Mouse (Mus musculus) stomach, embryonic 16.5 days (tissue): ENCODE measurements at regions not wholly inside any gene's neighbourhood (a gene's known extent, or its start where the extent isn't known, plus 50 kb on each side); places are given as distances from the start of the nearest gene placed in this dataset.

ENCODE experiments used
- ATAC-seq: fragments of 200-750 bp; cut with Nextera tagmentation; 2 replicates; pipeline ENCODE4 v1.8.0; 2017; ENCODE audit warnings: moderate number of reproducible peaks, moderate TSS enrichment; ENCODE audit not compliant: insufficient read depth, low FRiP score
- H3K27ac ChIP-seq: fragments of 300-500 bp; sonication (generic); 2 replicates; pipeline ENCODE4 v1.5.1; 2014; ENCODE audit warnings: low read length
- H3K27me3 ChIP-seq: fragments of 300-500 bp; sonication (generic); 2 replicates; pipeline ENCODE4 v1.6.1; 2014; ENCODE audit warnings: low read length, control low read depth, mixed read lengths; ENCODE audit not compliant: control insufficient read depth, insufficient read depth
- H3K36me3 ChIP-seq: fragments of 300-500 bp; sonication (generic); 2 replicates; pipeline ENCODE4 v1.6.1; 2014; ENCODE audit warnings: low read length; ENCODE audit not compliant: control insufficient read depth, insufficient read depth
- H3K4me1 ChIP-seq: fragments of 300-500 bp; sonication (generic); 2 replicates; pipeline ENCODE4 v1.6.1; 2014; ENCODE audit warnings: low read length, control low read depth, mixed read lengths; ENCODE audit not compliant: control insufficient read depth, insufficient read depth
- H3K4me2 ChIP-seq: fragments of 300-500 bp; sonication (generic); 2 replicates; pipeline ENCODE4 v1.6.1; 2014; ENCODE audit warnings: low read depth, low read length, mixed read lengths
- H3K4me3 ChIP-seq: fragments of 300-500 bp; sonication (generic); replicated peaks from 2 replicates; pipeline ENCODE4 v1.5.1; 2014; ENCODE audit warnings: mild to moderate bottlenecking, low read length
- H3K9ac ChIP-seq: fragments of 300-500 bp; sonication (generic); 2 replicates; pipeline ENCODE4 v1.6.1; 2014; ENCODE audit warnings: low read length
- H3K9me3 ChIP-seq: fragments of 300-500 bp; sonication (generic); replicated peaks from 2 replicates; pipeline ENCODE4 v1.6.1; 2016; ENCODE audit warnings: low read length, control low read depth; ENCODE audit not compliant: control insufficient read depth
- WGBS: fragments of 180-500 bp; shearing (Covaris S2); extraction: QIAGEN DNeasy Blood & Tissue Kit; methylation state at CpG from one replicate; pipeline ENCODE4 v1.1.7; 2014; 5-methylcytosine and 5-hydroxymethylcytosine counted together

DNA sequence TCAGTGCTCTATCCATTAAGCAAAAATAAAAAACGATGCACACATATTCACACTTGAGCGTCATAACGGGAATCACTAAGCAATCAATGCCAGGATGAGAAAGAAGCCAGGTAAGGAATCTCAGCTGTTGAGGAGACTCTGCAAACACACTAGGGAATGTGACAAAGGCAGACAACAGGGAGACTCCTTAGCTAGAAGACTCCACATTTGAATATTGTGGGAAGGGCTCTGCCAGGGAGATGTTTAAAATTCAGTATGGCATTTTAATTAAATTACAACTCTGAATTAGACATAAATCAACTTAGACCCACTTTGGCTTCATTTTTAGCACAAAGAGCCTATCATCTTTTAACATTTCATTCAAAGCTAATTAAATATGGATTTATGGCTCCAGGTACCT, 327.9 kb downstream of the Klf6 start:
- Histone ChIP-seq H3K36me3 (no peaks in the 10 kb centered on the region), H3K9me3 (no peaks in the 10 kb centered on the region), H3K4me2 (no peak overlapping the region), H3K4me1 (peaks cover 11% of the 10 kb centered on the region), H3K27me3 (no peaks in the 10 kb centered on the region), H3K27ac (peak overlapping the region; percentile 67), H3K4me3 (no peak overlapping the region), H3K9ac (no peak overlapping the region)
- no peak for ATAC-seq
- 53% methylated on average over 3 of the region's 3 CpGs for WGBS

DNA sequence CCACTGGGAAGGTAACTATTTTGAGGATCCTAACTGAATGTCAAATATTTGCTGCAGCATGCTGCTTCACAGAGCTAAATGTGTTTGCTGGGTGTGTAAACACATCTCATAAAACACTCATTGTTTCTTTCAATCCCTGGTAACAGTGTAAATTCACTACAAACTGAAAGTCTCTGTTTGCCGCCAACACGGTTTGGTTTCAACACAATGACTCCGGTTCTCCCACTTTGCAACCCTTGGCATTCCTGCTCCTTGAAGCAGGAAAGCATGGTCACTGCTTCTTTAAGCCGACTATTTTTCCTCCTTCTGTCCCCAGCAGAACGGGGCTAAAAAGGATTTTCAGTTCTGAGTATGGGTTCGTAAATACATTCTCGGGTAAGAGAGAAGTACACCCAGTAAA, 328.3 kb downstream of the Klf6 start:
- Histone ChIP-seq H3K4me2 (0 out of 2 replicates have a peak overlapping the region, but pooled peaks have one; percentile 19), H3K36me3 (no peaks in the 10 kb centered on the region), H3K4me1 (peaks cover 15% of the 10 kb centered on the region), H3K9ac (no peak overlapping the region), H3K27ac (peak overlapping the region; percentile 67), H3K9me3 (no peaks in the 10 kb centered on the region), H3K4me3 (no peak overlapping the region), H3K27me3 (no peaks in the 10 kb centered on the region)
- no peak for ATAC-seq
- WGBS, result 37% methylated on average over 7 of the region's 7 CpGs

DNA sequence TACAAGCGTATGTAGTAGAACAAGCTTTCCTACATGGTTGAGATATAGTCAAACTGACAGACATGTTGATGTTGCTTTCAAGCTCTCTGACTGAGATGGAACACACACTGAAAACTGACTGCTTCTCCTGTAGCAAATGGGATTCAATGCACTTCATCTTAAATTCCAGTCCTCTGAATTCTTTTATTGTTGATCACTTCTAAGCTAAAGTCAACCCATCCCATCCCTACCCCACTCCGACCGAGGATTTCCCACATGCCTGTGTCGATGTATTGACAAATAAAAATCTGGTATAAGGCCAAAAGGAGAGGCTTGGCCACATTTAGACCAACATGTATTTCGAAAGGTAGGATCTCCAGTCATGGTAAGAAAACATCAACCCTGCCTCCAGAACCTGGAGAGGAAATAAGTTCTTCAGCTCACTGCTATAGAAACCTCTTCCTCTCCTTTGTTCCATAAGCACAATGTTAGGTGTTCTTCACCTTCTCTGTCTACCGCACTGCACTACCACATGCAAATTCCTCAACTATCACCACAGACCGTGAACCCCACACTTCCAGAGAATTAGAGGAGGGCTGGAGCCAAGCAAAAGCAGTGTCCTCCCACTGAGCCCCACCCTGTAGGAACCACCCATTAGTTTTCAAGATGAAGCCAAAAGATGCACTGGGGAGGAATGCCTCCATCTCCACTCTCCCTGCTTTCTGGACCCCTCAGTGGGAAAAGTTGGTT, 330.1 kb downstream of the Klf6 start:
- Histone ChIP-seq H3K4me1 (peaks cover 15% of the 10 kb centered on the region), H3K9ac (no peak overlapping the region), H3K27me3 (no peaks in the 10 kb centered on the region), H3K4me3 (no peak overlapping the region), H3K27ac (peak overlapping the region; percentile 83), H3K36me3 (no peaks in the 10 kb centered on the region), H3K4me2 (no peak overlapping the region), H3K9me3 (no peaks in the 10 kb centered on the region)
- 78% methylated on average over 7 of the region's 7 CpGs for WGBS
- peak; percentile 34; the same call in 1 of the 2 replicates for ATAC-seq

DNA sequence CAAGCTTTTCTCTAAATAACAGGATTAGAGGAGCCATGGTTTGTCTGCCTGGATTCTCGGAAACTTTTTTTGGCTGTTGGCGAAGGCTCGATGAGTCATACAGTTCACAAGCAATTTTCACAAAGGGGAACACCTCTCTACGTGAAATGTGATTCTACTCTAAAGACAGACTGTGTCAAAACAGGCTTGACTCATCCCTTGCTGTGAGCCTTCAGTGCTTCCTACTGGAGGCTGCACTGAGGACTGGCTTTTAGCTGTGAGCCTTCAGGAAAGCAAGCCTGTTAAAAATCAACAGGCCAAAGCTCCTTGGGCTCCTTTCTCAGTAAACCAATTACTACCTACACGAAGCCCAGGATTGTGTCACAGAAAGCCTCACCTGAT, 330.6 kb downstream of the Klf6 start:
- Histone ChIP-seq H3K4me2 (no peak overlapping the region), H3K9me3 (no peaks in the 10 kb centered on the region), H3K27ac (peak overlapping the region; percentile 83), H3K4me1 (peaks cover 15% of the 10 kb centered on the region), H3K9ac (no peak overlapping the region), H3K4me3 (no peak overlapping the region), H3K27me3 (no peaks in the 10 kb centered on the region), H3K36me3 (no peaks in the 10 kb centered on the region)
- ATAC-seq, result peak; percentile 74
- 35% methylated on average over 5 of the region's 5 CpGs for WGBS

DNA sequence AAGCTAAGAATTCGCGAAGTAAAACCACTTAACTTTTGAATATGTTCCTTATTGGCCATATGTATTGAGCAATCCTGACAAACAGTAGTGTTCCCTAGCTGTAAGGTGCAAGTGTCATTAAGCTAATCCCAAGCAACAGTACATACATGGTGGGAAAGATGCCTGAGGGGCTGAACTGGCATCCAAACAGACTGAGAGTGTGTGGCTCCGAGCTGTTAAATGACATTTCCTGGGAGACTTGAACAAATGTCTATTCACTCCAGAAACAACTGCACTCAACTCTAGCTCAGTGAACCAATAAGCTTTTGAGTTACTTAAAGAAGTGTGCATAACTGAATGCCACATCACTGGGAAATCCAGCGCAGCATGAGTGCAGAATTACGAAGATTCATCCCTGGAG, 335.4 kb downstream of the Klf6 start:
- Histone ChIP-seq H3K4me3 (no peak overlapping the region), H3K36me3 (no peaks in the 10 kb centered on the region), H3K4me2 (no peak overlapping the region), H3K27me3 (no peaks in the 10 kb centered on the region), H3K9me3 (no peaks in the 10 kb centered on the region), H3K27ac (no peak overlapping the region), H3K4me1 (peaks cover 13% of the 10 kb centered on the region), H3K9ac (no peak overlapping the region)
- 83% methylated on average over 5 of the region's 5 CpGs for WGBS
- no peak for ATAC-seq

DNA sequence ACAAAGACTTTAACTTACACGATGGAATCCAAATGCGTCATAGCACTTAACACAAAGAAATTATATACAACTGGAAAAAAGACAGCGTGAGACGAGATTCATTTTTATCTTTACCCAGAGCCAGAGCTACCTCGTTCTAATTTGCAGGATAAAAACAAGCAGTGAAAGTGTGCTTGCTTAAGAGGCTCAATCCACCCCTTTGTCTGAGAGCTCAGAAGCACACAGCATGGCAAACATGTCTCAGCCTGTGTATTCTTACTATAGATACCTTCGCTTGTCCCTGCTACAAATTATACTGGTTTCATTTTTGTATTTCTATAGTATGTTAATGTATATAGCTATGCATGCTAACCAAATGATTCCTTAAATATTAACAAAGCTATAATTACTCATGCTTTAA, 337.8 kb downstream of the Klf6 start:
- Histone ChIP-seq H3K27ac (peak overlapping the region; percentile 45), H3K9me3 (no peaks in the 10 kb centered on the region), H3K27me3 (no peaks in the 10 kb centered on the region), H3K36me3 (no peaks in the 10 kb centered on the region), H3K4me1 (peaks cover 3% of the 10 kb centered on the region; the same call in 1 of the 2 replicates), H3K4me3 (no peak overlapping the region), H3K4me2 (no peak overlapping the region), H3K9ac (no peak overlapping the region)
- 73% methylated on average over 6 of the region's 6 CpGs for WGBS
- ATAC-seq, result no peak

DNA sequence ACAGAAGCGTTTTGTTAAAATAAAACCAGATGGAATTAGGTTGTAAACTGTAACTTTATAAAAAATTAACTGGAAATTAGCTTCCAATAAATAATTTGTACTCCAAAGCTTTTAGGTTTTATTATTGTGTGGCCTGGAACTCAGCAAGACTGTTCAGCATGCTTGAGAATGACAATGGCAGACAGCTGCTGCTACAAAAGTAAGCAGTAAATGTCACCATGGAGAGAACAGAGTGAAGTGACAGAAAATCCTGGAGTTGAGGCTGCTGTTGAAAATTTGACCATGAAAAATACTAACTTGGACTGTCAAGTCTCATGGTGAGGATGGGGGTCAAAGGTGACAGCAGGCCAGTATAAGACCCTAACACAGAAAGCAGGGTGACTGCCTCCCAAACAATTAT, 340.2 kb downstream of the Klf6 start:
- ATAC-seq, result no peak
- H3K36me3 ChIP-seq, result no peaks in the 10 kb centered on the region
- H3K27me3 ChIP-seq, result no peaks in the 10 kb centered on the region
- no peak overlapping the region for H3K4me2 ChIP-seq
- no peak overlapping the region for H3K4me3 ChIP-seq
- H3K9me3 ChIP-seq, result no peaks in the 10 kb centered on the region
- H3K9ac ChIP-seq, result no peak overlapping the region
- H3K4me1 ChIP-seq, result no peaks in the 10 kb centered on the region
- WGBS, result 82% methylated on average over 1 of the region's 1 CpGs
- no peak overlapping the region for H3K27ac ChIP-seq

DNA sequence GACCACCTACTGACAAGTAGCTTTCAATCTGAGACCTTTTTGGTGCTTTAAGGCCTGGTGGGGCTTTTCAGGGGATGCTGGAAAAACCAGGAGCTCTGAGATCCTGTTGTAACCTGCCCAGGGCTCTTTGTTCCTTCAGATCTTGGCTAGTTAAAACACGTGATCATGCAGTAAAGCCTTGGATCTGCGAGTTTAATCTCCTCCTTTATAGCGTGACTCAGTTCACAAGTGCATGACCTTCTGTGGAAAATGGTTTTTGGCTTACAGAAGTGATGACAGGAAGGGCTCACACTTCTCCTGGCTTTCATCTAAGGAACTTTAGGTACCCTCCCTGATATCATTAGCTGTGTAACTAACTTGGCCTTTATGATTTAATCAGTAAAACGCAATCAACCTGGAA, 343.1 kb upstream of the Pitrm1 start:
- no peak overlapping the region for H3K4me2 ChIP-seq
- H3K27me3 ChIP-seq, result no peaks in the 10 kb centered on the region
- H3K4me3 ChIP-seq, result no peak overlapping the region
- peak overlapping the region; percentile 46; the same call in 1 of the 2 replicates for H3K27ac ChIP-seq
- WGBS, result 71% methylated on average over 4 of the region's 4 CpGs
- H3K9me3 ChIP-seq, result no peaks in the 10 kb centered on the region
- ATAC-seq, result 0 out of 2 replicates have a peak, but pooled peaks have one; percentile 29
- no peak overlapping the region for H3K9ac ChIP-seq
- no peaks in the 10 kb centered on the region for H3K36me3 ChIP-seq
- no peaks in the 10 kb centered on the region for H3K4me1 ChIP-seq

DNA sequence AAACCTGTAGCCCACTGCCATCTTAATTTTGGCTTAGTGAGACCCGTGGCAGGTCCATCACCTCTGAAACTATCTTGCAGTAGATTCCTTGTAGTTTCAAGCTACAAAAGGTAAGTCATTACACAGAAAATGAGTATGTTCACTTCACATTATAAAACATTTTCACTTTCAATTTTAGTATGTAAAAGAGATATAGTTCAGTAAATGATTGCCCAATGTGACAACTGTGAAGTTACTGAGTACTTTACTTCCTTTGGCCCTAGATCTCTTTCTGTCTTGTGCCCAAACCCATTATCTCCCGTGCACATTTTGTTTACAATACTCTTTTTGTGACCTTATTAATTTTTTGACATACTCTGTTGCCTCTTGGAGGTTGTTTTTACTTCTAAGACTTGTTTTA, 335.4 kb upstream of the Pitrm1 start:
- Histone ChIP-seq H3K9me3 (no peaks in the 10 kb centered on the region), H3K4me2 (no peak overlapping the region), H3K4me1 (no peaks in the 10 kb centered on the region), H3K4me3 (no peak overlapping the region), H3K27me3 (no peaks in the 10 kb centered on the region), H3K9ac (no peak overlapping the region), H3K36me3 (no peaks in the 10 kb centered on the region), H3K27ac (no peak overlapping the region)
- WGBS, result 58% methylated on average over 2 of the region's 2 CpGs
- no peak for ATAC-seq
